Mouse (Mus musculus) liver, embryonic 14.5 days (tissue): ENCODE measurements around the gene Lrrc38.

Experiments used
- CTCF ChIP-seq: IDR thresholded peaks from 2 replicates; pipeline ENCODE4 v1.5.1; 2016; ENCODE audit warnings: antibody characterized with exemption, low read depth, control low read depth
- EP300 ChIP-seq: IDR thresholded peaks from 2 replicates; pipeline ENCODE4 v1.6.1; 2016; ENCODE audit warnings: antibody characterized with exemption, low read depth

- peak; percentile 17; the same call in 1 of the 2 replicates for TF ChIP-seq CTCF
- TF ChIP-seq EP300, result no peak
Measured at GRCm38 (mm10) chr4:143388955-143389702, 39.6 kb downstream of the Lrrc38 start.
